Mouse (Mus musculus) limb, embryonic 11.5 days (tissue): ENCODE measurements around the gene Atp5f1. TPM values are rescaled to one million over a fixed set of nuclear protein-coding genes. Genes with fewer than 3 reads are reported as not detected.

ENCODE experiments used
- ATAC-seq: fragments of 200-750 bp; cut with Nextera tagmentation; 2 replicates; pipeline ENCODE4 v1.8.0; 2017; ENCODE audit warnings: low read depth; ENCODE audit not compliant: insufficient number of reproducible peaks, low FRiP score, low TSS enrichment
- DNase-seq: peaks from one replicate; pipeline ENCODE4 v3.0.0-alpha.2; 2015; ENCODE audit warnings: low spot score
- H3K27ac ChIP-seq: fragments of 300-500 bp; sonication (generic); replicated peaks from 2 replicates; pipeline ENCODE4 v1.5.1; 2014; ENCODE audit warnings: low read depth, mild to moderate bottlenecking, low read length
- H3K27me3 ChIP-seq: fragments of 300-500 bp; sonication (generic); 2 replicates; pipeline ENCODE4 v1.6.1; 2014; ENCODE audit warnings: mild to moderate bottlenecking, low read length, mixed read lengths; ENCODE audit not compliant: control insufficient read depth, insufficient read depth
- H3K36me3 ChIP-seq: fragments of 300-500 bp; sonication (generic); 2 replicates; pipeline ENCODE4 v1.6.1; 2014; ENCODE audit warnings: mild to moderate bottlenecking, low read length, moderate library complexity, mixed read lengths; ENCODE audit not compliant: control insufficient read depth, insufficient read depth
- H3K4me1 ChIP-seq: fragments of 300-500 bp; sonication (generic); 2 replicates; pipeline ENCODE4 v1.6.1; 2014; ENCODE audit warnings: low read length, mixed read lengths; ENCODE audit not compliant: control insufficient read depth, insufficient read depth
- H3K4me2 ChIP-seq: fragments of 300-500 bp; sonication (generic); 2 replicates; pipeline ENCODE4 v1.6.1; 2014; ENCODE audit warnings: low read depth, mild to moderate bottlenecking, moderate library complexity; ENCODE audit not compliant: severe bottlenecking
- H3K4me3 ChIP-seq: fragments of 300-500 bp; sonication (generic); 2 replicates; pipeline ENCODE4 v1.5.1; 2014; ENCODE audit warnings: low read depth, low read length
- H3K9ac ChIP-seq: fragments of 300-500 bp; sonication (generic); 2 replicates; pipeline ENCODE4 v1.6.1; 2014; ENCODE audit warnings: mild to moderate bottlenecking, low read length
- H3K9me3 ChIP-seq: fragments of 300-500 bp; sonication (generic); 2 replicates; pipeline ENCODE4 v1.6.1; 2016; ENCODE audit warnings: low read length; ENCODE audit not compliant: control insufficient read depth
- WGBS: fragments of 180-500 bp; shearing (Covaris S2); extraction: QIAGEN DNeasy Blood & Tissue Kit; methylation state at CpG from one replicate; pipeline ENCODE4 v1.1.7; 2014; 5-methylcytosine and 5-hydroxymethylcytosine counted together
- polyA plus RNA-seq: library from polyadenylated mRNA; unstranded; fragments of >200 nt; fragmentation: Nextera tagmentation; extraction: Ambion mirVana; gene quantifications from 2 replicates; pipeline ENCODE4 v1.2.1, GENCODE M21; 2014

Atp5f1 gene
- polyA plus RNA-seq, 1 experiment from 2014 or later = 505 TPM

- Histone ChIP-seq H3K27ac (no peak overlapping the region), H3K9me3 (no peaks in the 10 kb centered on the region), H3K36me3 (no peaks in the 10 kb centered on the region), H3K4me2 (no peak overlapping the region), H3K4me1 (no peaks in the 10 kb centered on the region), H3K4me3 (no peak overlapping the region), H3K9ac (no peak overlapping the region), H3K27me3 (no peaks in the 10 kb centered on the region)
- no peak for DNase-seq
- no peak for ATAC-seq
- WGBS = 87% methylated on average over 3 of the region's 3 CpGs
These were observed 59.2 kb downstream of the Atp5f1 start for GRCm38 (mm10) chr3:105900716-105901115.

- WGBS = 82% methylated on average over 6 of the region's 6 CpGs
- no peak for ATAC-seq
These were observed 59.6 kb downstream of the Atp5f1 start for GRCm38 (mm10) chr3:105900266-105900665.

GRCm38 (mm10) chr3:105899394-105900147, 60.3 kb downstream of the Atp5f1 start:
- DNase-seq = peak; percentile 91
- H3K9me3 ChIP-seq = no peaks in the 10 kb centered on the region
- 39% methylated on average over 8 of the region's 8 CpGs for WGBS
- H3K4me2 ChIP-seq = no peak overlapping the region
- peak; percentile 58; the same call in 1 of the 2 replicates for ATAC-seq
- no peak overlapping the region for H3K4me3 ChIP-seq
- no peak overlapping the region for H3K27ac ChIP-seq
- H3K27me3 ChIP-seq = no peaks in the 10 kb centered on the region
- no peak overlapping the region for H3K9ac ChIP-seq
- H3K36me3 ChIP-seq = no peaks in the 10 kb centered on the region
- peaks cover 2% of the 10 kb centered on the region; the same call in 1 of the 2 replicates for H3K4me1 ChIP-seq

More at GRCm38 (mm10) chr3:105900266-105900665, 59.6 kb downstream of the Atp5f1 start:
- Histone ChIP-seq H3K9me3 (no peaks in the 10 kb centered on the region), H3K4me1 (no peaks in the 10 kb centered on the region), H3K27me3 (no peaks in the 10 kb centered on the region), H3K9ac (no peak overlapping the region), H3K27ac (no peak overlapping the region), H3K4me2 (no peak overlapping the region), H3K4me3 (no peak overlapping the region), H3K36me3 (no peaks in the 10 kb centered on the region)
- DNase-seq = no peak

GRCm38 (mm10) chr3:105898861-105899260, 61.0 kb downstream of the Atp5f1 start:
- WGBS = 73% methylated on average over 11 of the region's 11 CpGs
- H3K27ac ChIP-seq = no peak overlapping the region
- no peak overlapping the region for H3K9ac ChIP-seq
- H3K4me1 ChIP-seq = peaks cover 4% of the 10 kb centered on the region; the same call in 1 of the 2 replicates
- DNase-seq (no peak), ATAC-seq (no peak)
- no peaks in the 10 kb centered on the region for H3K36me3 ChIP-seq
- no peak overlapping the region for H3K4me3 ChIP-seq
- H3K9me3 ChIP-seq = no peaks in the 10 kb centered on the region
- H3K4me2 ChIP-seq = no peak overlapping the region
- H3K27me3 ChIP-seq = no peaks in the 10 kb centered on the region

GRCm38 (mm10) chr3:105898325-105898724, 61.6 kb downstream of the Atp5f1 start:
- H3K4me2 ChIP-seq = no peak overlapping the region
- 89% methylated on average over 2 of the region's 2 CpGs for WGBS
- H3K4me1 ChIP-seq = peaks cover 4% of the 10 kb centered on the region; the same call in 1 of the 2 replicates
- H3K27me3 ChIP-seq = no peaks in the 10 kb centered on the region
- no peak overlapping the region for H3K27ac ChIP-seq
- DNase-seq = no peak
- no peak overlapping the region for H3K9ac ChIP-seq
- no peaks in the 10 kb centered on the region for H3K9me3 ChIP-seq
- ATAC-seq = no peak
- H3K36me3 ChIP-seq = no peaks in the 10 kb centered on the region
- H3K4me3 ChIP-seq = no peak overlapping the region

- no peak for ATAC-seq
- H3K36me3 ChIP-seq = no peaks in the 10 kb centered on the region
- H3K27ac ChIP-seq = no peak overlapping the region
- H3K4me1 ChIP-seq = peaks cover 4% of the 10 kb centered on the region; the same call in 1 of the 2 replicates
- no peak overlapping the region for H3K4me2 ChIP-seq
- H3K9ac ChIP-seq = no peak overlapping the region
- no peak overlapping the region for H3K4me3 ChIP-seq
- H3K9me3 ChIP-seq = no peaks in the 10 kb centered on the region
- no peak for DNase-seq
- 86% methylated on average over 3 of the region's 3 CpGs for WGBS
- no peaks in the 10 kb centered on the region for H3K27me3 ChIP-seq
These were observed 63.1 kb downstream of the Atp5f1 start for GRCm38 (mm10) chr3:105896811-105897210.

- 77% methylated on average over 23 of the region's 23 CpGs for WGBS
- Histone ChIP-seq H3K9ac (no peak overlapping the region), H3K27ac (no peak overlapping the region), H3K27me3 (no peaks in the 10 kb centered on the region), H3K4me3 (no peak overlapping the region), H3K36me3 (no peaks in the 10 kb centered on the region), H3K4me1 (peaks cover 4% of the 10 kb centered on the region; the same call in 1 of the 2 replicates), H3K4me2 (no peak overlapping the region), H3K9me3 (no peaks in the 10 kb centered on the region)
- no peak for ATAC-seq
- peak; percentile 41 for DNase-seq
These were observed 65.0 kb downstream of the Atp5f1 start for GRCm38 (mm10) chr3:105894601-105895592.

- peak; percentile 48 for DNase-seq
- H3K4me3 ChIP-seq = no peak overlapping the region
- no peaks in the 10 kb centered on the region for H3K9me3 ChIP-seq
- 13% methylated on average over 6 of the region's 6 CpGs for WGBS
- peaks cover 4% of the 10 kb centered on the region; the same call in 1 of the 2 replicates for H3K4me1 ChIP-seq
- H3K4me2 ChIP-seq = no peak overlapping the region
- ATAC-seq = no peak
- no peak overlapping the region for H3K27ac ChIP-seq
- H3K27me3 ChIP-seq = no peaks in the 10 kb centered on the region
- no peak overlapping the region for H3K9ac ChIP-seq
- H3K36me3 ChIP-seq = no peaks in the 10 kb centered on the region
These were observed 65.9 kb downstream of the Atp5f1 start for GRCm38 (mm10) chr3:105893941-105894391.
